12 mouse cellular contexts compared by ENCODE assay signal in the genomic region with DNA sequence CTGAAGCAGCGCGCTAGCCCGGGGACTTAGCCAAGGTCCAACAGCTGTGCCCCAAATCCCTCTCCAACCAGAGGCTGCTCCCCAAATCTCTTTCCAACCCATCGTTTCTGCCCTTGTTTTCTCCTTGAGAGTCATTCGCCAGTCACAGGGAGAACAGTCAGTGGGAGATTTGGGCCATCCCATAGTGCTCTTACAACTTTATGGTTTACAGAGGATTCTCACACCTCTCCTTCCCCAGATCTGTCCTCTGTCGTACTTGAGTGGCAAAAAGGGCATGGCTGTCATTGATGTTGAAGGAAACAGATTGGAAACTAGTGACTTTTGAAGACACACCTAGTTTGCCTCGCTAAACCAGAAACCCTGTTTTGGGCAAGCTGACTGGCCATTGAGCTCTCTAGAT. TPM values are rescaled to one million over a fixed set of nuclear protein-coding genes. Genes with fewer than 3 reads are reported as not detected.
A peak's percentile ranks its signal among the peaks of the same experiment; 100 is the strongest.
DNase-seq lines count a peak whose midpoint lies in the region; ATAC-seq and TF ChIP-seq lines count a peak whose summit lies in the region.
"Had no signal": no experiment of that assay in that cellular context is flagged by ENCODE, and none has a peak within 500 bp of the region (broad histone marks: within the 10 kb centered on the region; RNA-seq: fewer than 3 reads in every experiment).

No protein-coding gene starts in this region.

- DNase-seq in gastrocnemius, adult 2 months, result no peak
- no peak for DNase-seq in gastrocnemius, postnatal 36 days
- no peak for DNase-seq in embryonic facial prominence, embryonic 14.5 days (ENCODE audit: low spot score)
- DNase-seq in testis, postnatal 10 days (ENCODE audit: low spot score), result no peak
- DNase-seq in thymus, postnatal 0 days (ENCODE audit: low spot score), result no peak

- intact Hi-C loops in gastrocnemius, adult 2 months (cut with DNase I), result loop anchor here (1.0 to 2.0 kb wide), 3 partner anchors 49 to 633 kb away; no protein-coding TSS in a partner anchor
- intact Hi-C loops in gastrocnemius, postnatal 36 days (cut with DNase I), result loop anchor here (1.0 to 5.0 kb wide), 3 partner anchors 133 to 633 kb away; a partner anchor contains a TSS

- no peak for ATAC-seq in intestine, embryonic 16.5 days
- ATAC-seq in intestine, postnatal 0 days, result no peak
- ATAC-seq in embryonic facial prominence, embryonic 14.5 days (ENCODE audit: low read depth), result 0 out of 2 replicates have a peak, but pooled peaks have one; percentile 5
- ATAC-seq in stomach, embryonic 15.5 days (ENCODE audit: insufficient read depth, low FRiP score, low read depth), result no peak

- H3K9me3 ChIP-seq in intestine, embryonic 16.5 days (ENCODE audit: control insufficient read depth, low read length), result no peaks in the 10 kb centered on the region
- H3K9me3 ChIP-seq in intestine, postnatal 0 days (ENCODE audit: control insufficient read depth), result no peaks in the 10 kb centered on the region
- H3K9me3 ChIP-seq in embryonic facial prominence, embryonic 14.5 days (ENCODE audit: control insufficient read depth, low read length), result no peaks in the 10 kb centered on the region
- H3K9me3 ChIP-seq in stomach, embryonic 15.5 days, result no peaks in the 10 kb centered on the region
- H3K9me3 ChIP-seq: forebrain, embryonic 10.5 days; hindbrain, embryonic 12.5 days had no signal

- H3K4me2 ChIP-seq in intestine, embryonic 16.5 days (ENCODE audit: low read depth, low read length), result no peak overlapping the region
- no peak overlapping the region for H3K4me2 ChIP-seq in intestine, postnatal 0 days (replicated peaks; ENCODE audit: low read depth)
- no peak overlapping the region for H3K4me2 ChIP-seq in embryonic facial prominence, embryonic 14.5 days (ENCODE audit: low read depth, low read length)
- no peak overlapping the region for H3K4me2 ChIP-seq in stomach, embryonic 15.5 days
- H3K4me2 ChIP-seq: hindbrain, embryonic 12.5 days had no signal

- peaks cover 6% of the 10 kb centered on the region; the same call in 1 of the 2 replicates for H3K4me1 ChIP-seq in intestine, embryonic 16.5 days (ENCODE audit: control insufficient read depth, insufficient read depth, low read length)
- H3K4me1 ChIP-seq in intestine, postnatal 0 days (replicated peaks; ENCODE audit: control insufficient read depth, insufficient read depth, low read length), result no peaks in the 10 kb centered on the region; the same call in 1 of the 2 replicates
- no peaks in the 10 kb centered on the region for H3K4me1 ChIP-seq in embryonic facial prominence, embryonic 14.5 days (ENCODE audit: control insufficient read depth, insufficient read depth, low read length)
- H3K4me1 ChIP-seq in stomach, embryonic 15.5 days, result peaks cover 4% of the 10 kb centered on the region; the same call in 1 of the 2 replicates
- H3K4me1 ChIP-seq: hindbrain, embryonic 12.5 days had no signal

- WGBS in intestine, embryonic 16.5 days, result 35% methylated on average over 7 of the region's 7 CpGs
- WGBS in intestine, postnatal 0 days, result 45% methylated on average over 7 of the region's 7 CpGs
- WGBS in embryonic facial prominence, embryonic 14.5 days, result 44% methylated on average over 7 of the region's 7 CpGs
- WGBS in stomach, embryonic 15.5 days, result 32% methylated on average over 7 of the region's 7 CpGs

- H3K27me3 ChIP-seq in intestine, embryonic 16.5 days (replicated peaks; ENCODE audit: control insufficient read depth, insufficient read depth, low read length), result no peaks in the 10 kb centered on the region
- no peaks in the 10 kb centered on the region for H3K27me3 ChIP-seq in intestine, postnatal 0 days (replicated peaks; ENCODE audit: control insufficient read depth, insufficient read depth, low read length)
- H3K27me3 ChIP-seq in embryonic facial prominence, embryonic 14.5 days (replicated peaks; ENCODE audit: control insufficient read depth, insufficient read depth, low read length), result no peaks in the 10 kb centered on the region
- H3K27me3 ChIP-seq in stomach, embryonic 15.5 days (replicated peaks), result no peaks in the 10 kb centered on the region
- H3K27me3 ChIP-seq: CH12.LX; hindbrain, embryonic 12.5 days had no signal

- peak overlapping the region; percentile 71 for H3K27ac ChIP-seq in gastrocnemius, adult 2 months
- no peak overlapping the region for H3K27ac ChIP-seq in intestine, embryonic 16.5 days (ENCODE audit: low read length)
- no peak overlapping the region for H3K27ac ChIP-seq in intestine, postnatal 0 days (ENCODE audit: low read depth, low read length)
- H3K27ac ChIP-seq in embryonic facial prominence, embryonic 14.5 days (replicated peaks; ENCODE audit: low read depth, low read length), result no peak overlapping the region
- H3K27ac ChIP-seq in stomach, embryonic 15.5 days, result 0 out of 2 replicates have a peak overlapping the region, but pooled peaks have one; percentile 36
- H3K27ac ChIP-seq: forebrain, embryonic 10.5 days; hindbrain, embryonic 12.5 days had no signal

- H3K9ac ChIP-seq in intestine, embryonic 16.5 days (ENCODE audit: low read depth, low read length), result peak overlapping the region; percentile 32; the same call in 1 of the 2 replicates
- H3K9ac ChIP-seq in intestine, postnatal 0 days (ENCODE audit: low read depth, low read length), result no peak overlapping the region
- peak overlapping the region; percentile 21; the same call in 1 of the 2 replicates for H3K9ac ChIP-seq in embryonic facial prominence, embryonic 14.5 days (ENCODE audit: low read depth, low read length)
- H3K9ac ChIP-seq in stomach, embryonic 15.5 days, result no peak overlapping the region
- H3K9ac ChIP-seq: hindbrain, embryonic 12.5 days; liver, postnatal 0 days had no signal

- TF ChIP-seq CTCF in gastrocnemius, adult 2 months (IDR thresholded peaks at IDR 0.05), result no peak
- no peak for TF ChIP-seq CTCF in intestine, postnatal 0 days (IDR thresholded peaks at IDR 0.05; ENCODE audit: low read depth)

- peak overlapping the region; percentile 37 for H3K4me3 ChIP-seq in gastrocnemius, adult 2 months
- no peak overlapping the region for H3K4me3 ChIP-seq in intestine, embryonic 16.5 days (ENCODE audit: low read length)
- H3K4me3 ChIP-seq in intestine, postnatal 0 days (ENCODE audit: low read depth, low read length), result no peak overlapping the region
- no peak overlapping the region for H3K4me3 ChIP-seq in embryonic facial prominence, embryonic 14.5 days (ENCODE audit: low read depth, low read length)
- no peak overlapping the region for H3K4me3 ChIP-seq in stomach, embryonic 15.5 days (replicated peaks)
- H3K4me3 ChIP-seq: forebrain, embryonic 10.5 days; hindbrain, embryonic 12.5 days had no signal

- H3K36me3 ChIP-seq in intestine, embryonic 16.5 days (ENCODE audit: control insufficient read depth, insufficient read depth, low read length), result no peaks in the 10 kb centered on the region
- peaks cover 10% of the 10 kb centered on the region for H3K36me3 ChIP-seq in intestine, postnatal 0 days (ENCODE audit: control insufficient read depth, insufficient read depth)
- H3K36me3 ChIP-seq in embryonic facial prominence, embryonic 14.5 days (ENCODE audit: control insufficient read depth, insufficient read depth, low read length), result peaks cover 19% of the 10 kb centered on the region; the same call in 1 of the 2 replicates
- H3K36me3 ChIP-seq in stomach, embryonic 15.5 days, result no peaks in the 10 kb centered on the region

RNA-seq across cellular contexts. Expression of a gene that starts 32.8 kb away (rescaled TPM):
- total RNA-seq in gastrocnemius, adult 2 months (2021), result 100 to 1,000 TPM; 221 to 296 TPM
- total RNA-seq in gastrocnemius, postnatal 36 days (2021), result 100 to 1,000 TPM; 233 to 261 TPM
- 277 and 288 TPM in 2 replicates for polyA plus RNA-seq in intestine, embryonic 16.5 days (2015; fragmentation: Nextera tagmentation; extraction: Ambion mirVana)
- 337 and 357 TPM in 2 replicates for polyA plus RNA-seq in intestine, postnatal 0 days (2015; fragmentation: Nextera tagmentation; extraction: Ambion mirVana)
- 297 and 305 TPM in 2 replicates for polyA plus RNA-seq in embryonic facial prominence, embryonic 14.5 days (2014; fragmentation: Nextera tagmentation; extraction: Ambion mirVana)
- 309 and 347 TPM in 2 replicates for polyA plus RNA-seq in stomach, embryonic 15.5 days (2015; fragmentation: Nextera tagmentation; extraction: Ambion mirVana)
- 425 and 428 TPM in 2 replicates for polyA plus RNA-seq in thymus, postnatal 0 days (2015; fragmentation: Nextera tagmentation; extraction: Ambion mirVana)

RNA-seq across cellular contexts. Expression of a gene that starts 36.3 kb away (rescaled TPM):
- total RNA-seq in gastrocnemius, adult 2 months (2021), result 10 to 100 TPM in 1 of 2 experiments, 1 to 10 TPM in 1; 9.6 to 12.5 TPM
- total RNA-seq in gastrocnemius, postnatal 36 days (2021), result 10 to 100 TPM in 1 of 2 experiments, 1 to 10 TPM in 1; 9.0 to 10.3 TPM
- polyA plus RNA-seq in intestine, embryonic 16.5 days (2015; fragmentation: Nextera tagmentation; extraction: Ambion mirVana), result 14.8 and 18.7 TPM in 2 replicates
- polyA plus RNA-seq in intestine, postnatal 0 days (2015; fragmentation: Nextera tagmentation; extraction: Ambion mirVana), result 7.3 and 8.1 TPM in 2 replicates
- polyA plus RNA-seq in embryonic facial prominence, embryonic 14.5 days (2014; fragmentation: Nextera tagmentation; extraction: Ambion mirVana), result 9.5 and 11.4 TPM in 2 replicates
- polyA plus RNA-seq in stomach, embryonic 15.5 days (2015; fragmentation: Nextera tagmentation; extraction: Ambion mirVana), result 19.7 and 20.1 TPM in 2 replicates
- polyA plus RNA-seq in thymus, postnatal 0 days (2015; fragmentation: Nextera tagmentation; extraction: Ambion mirVana), result 13.9 and 17.0 TPM in 2 replicates

RNA-seq across cellular contexts. Expression of a gene that starts 37.1 kb away (rescaled TPM):
- 10 to 100 TPM; 20.5 to 25.7 TPM for total RNA-seq in gastrocnemius, adult 2 months (2021)
- total RNA-seq in gastrocnemius, postnatal 36 days (2021), result 10 to 100 TPM; 20.4 to 20.7 TPM
- polyA plus RNA-seq in intestine, embryonic 16.5 days (2015; fragmentation: Nextera tagmentation; extraction: Ambion mirVana), result 22.0 and 25.0 TPM in 2 replicates
- 13.6 and 15.5 TPM in 2 replicates for polyA plus RNA-seq in intestine, postnatal 0 days (2015; fragmentation: Nextera tagmentation; extraction: Ambion mirVana)
- 22.4 and 23.4 TPM in 2 replicates for polyA plus RNA-seq in embryonic facial prominence, embryonic 14.5 days (2014; fragmentation: Nextera tagmentation; extraction: Ambion mirVana)
- 26.2 and 29.6 TPM in 2 replicates for polyA plus RNA-seq in stomach, embryonic 15.5 days (2015; fragmentation: Nextera tagmentation; extraction: Ambion mirVana)
- 20.7 and 31.6 TPM in 2 replicates for polyA plus RNA-seq in thymus, postnatal 0 days (2015; fragmentation: Nextera tagmentation; extraction: Ambion mirVana)

Comparison
In these comparisons a context has a peak if more than half of its experiments do, and no peak if none do; other contexts are left out.
1. H3K9ac ChIP-seq: peak in intestine, embryonic 16.5 days (single experiment) and embryonic facial prominence, embryonic 14.5 days (single experiment); none in intestine, postnatal 0 days (single experiment) and stomach, embryonic 15.5 days (single experiment).
2. H3K27ac ChIP-seq: peak in gastrocnemius, adult 2 months (single experiment) and stomach, embryonic 15.5 days (single experiment); none in intestine, embryonic 16.5 days (single experiment), intestine, postnatal 0 days (single experiment) and embryonic facial prominence, embryonic 14.5 days (single experiment).